Mouse (Mus musculus): ENCODE data around the gene Epc2. TPM values are rescaled to one million over a fixed set of nuclear protein-coding genes. Genes with fewer than 3 reads are reported as not detected.

Epc2 gene
- polyA plus RNA-seq, 1 experiment from 2014 or later, result 15.0 TPM

DNA sequence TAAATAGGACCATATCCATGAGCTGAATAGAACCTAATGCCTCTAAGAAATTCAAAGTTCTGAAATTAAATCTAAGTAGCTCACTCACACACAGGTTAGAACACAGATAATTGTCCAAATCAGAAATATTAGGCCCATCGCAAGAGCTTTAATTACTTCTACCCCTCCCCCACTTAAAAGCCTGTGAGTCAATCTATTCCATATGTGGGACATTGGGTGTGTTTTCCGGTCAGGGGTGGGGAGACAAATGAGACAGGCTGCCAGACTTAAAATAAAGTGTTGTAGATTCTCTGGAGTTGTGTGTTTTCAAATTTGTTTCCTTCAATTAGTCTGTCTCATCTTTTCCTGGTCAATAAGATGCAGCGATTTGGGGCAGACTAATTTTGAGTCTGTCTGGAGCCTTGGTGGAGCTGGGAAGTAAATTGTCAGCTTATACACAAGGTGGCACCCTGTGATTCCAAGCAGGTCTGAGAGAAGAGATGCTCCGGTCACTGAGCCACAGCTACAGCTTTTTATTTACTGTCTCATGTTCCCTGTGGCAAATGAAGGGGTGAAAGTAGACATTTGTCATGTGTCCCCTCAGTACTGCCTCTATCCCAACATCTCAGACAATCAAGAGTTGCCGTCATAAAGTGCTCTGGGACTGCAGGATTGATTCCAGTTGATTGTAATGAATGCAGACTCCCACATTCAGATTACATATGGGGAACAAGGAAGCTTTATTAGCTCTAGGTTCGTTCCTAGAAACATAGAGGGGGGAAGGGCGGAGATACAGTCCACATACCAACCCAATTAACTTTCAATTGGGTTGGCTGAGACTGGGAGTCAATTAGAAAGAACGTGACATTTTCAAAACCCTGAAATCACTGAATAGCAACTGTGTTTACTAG, 3.5 kb upstream of the Epc2 start:
- ATAC-seq (ENCODE audit: low FRiP score), result no peak
- Histone ChIP-seq H3K36me3 (replicated peaks) (no peaks in the 10 kb centered on the region), H3K27ac (no peak overlapping the region), H3K9ac (no peak overlapping the region), H3K4me1 (peaks cover 13% of the 10 kb centered on the region; the same call in 1 of the 2 replicates), H3K4me3 (replicated peaks) (no peak overlapping the region), H3K27me3 (no peaks in the 10 kb centered on the region), H3K4me2 (0 out of 2 replicates have a peak overlapping the region, but pooled peaks have one; percentile 17), H3K9me3 (no peaks in the 10 kb centered on the region)
- 36% methylated on average over 8 of the region's 8 CpGs for WGBS

DNA sequence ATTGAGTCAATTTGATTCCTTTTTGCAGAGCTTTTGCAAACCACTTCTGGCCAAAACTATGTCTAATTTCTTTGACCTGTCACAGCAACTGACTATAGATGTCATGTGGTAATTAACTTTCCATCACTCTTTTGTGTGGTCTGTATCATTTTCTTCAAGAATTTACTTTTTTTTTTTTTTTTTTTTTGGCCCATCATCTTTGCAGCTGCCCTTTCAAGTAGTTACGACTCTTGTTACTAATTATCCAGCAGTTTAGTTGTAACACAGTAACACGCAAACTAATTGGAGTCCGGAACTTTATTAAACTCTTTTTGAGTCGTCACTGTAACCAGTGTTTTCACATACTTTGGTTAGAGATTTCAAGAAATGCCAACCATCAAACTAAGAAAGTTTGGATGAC, 819 bp upstream of the Epc2 start:
- Histone ChIP-seq H3K4me2 (peak overlapping the region; percentile 80), H3K4me1 (peaks cover 19% of the 10 kb centered on the region), H3K36me3 (replicated peaks) (no peaks in the 10 kb centered on the region), H3K27me3 (no peaks in the 10 kb centered on the region), H3K4me3 (replicated peaks) (peak overlapping the region; percentile 92), H3K9ac (peak overlapping the region; percentile 95), H3K9me3 (no peaks in the 10 kb centered on the region), H3K27ac (peak overlapping the region; percentile 100)
- no peak for ATAC-seq (ENCODE audit: low FRiP score)
- WGBS, result 3% methylated on average over 4 of the region's 4 CpGs

DNA sequence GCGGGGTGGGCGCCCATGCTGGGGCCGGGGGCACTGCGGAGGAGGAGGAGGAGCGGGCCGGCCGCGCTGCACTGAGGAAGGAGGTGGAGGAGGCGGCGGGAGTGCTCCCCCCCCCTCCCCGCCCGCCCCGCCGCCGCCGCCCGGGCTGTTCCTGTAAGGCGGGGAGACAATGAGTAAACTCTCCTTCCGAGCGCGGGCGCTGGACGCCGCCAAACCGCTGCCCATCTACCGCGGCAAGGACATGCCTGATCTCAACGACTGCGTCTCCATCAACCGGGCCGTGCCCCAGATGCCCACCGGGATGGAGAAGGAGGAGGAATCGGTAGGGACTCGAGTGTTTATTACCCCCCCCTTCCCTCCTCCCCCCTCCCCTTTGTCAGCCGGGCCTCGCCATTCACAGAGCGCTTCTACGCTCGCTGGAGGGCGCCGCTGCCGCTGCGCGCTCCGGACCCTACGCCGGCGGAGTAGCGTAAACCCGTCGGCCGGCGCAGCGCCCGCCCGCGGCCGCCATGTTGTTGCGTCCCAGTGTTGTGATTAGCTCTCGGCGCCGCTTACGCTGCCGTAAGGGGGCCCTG, 438 bp downstream of the Epc2 start:
- peak; percentile 93 for ATAC-seq (ENCODE audit: low FRiP score)
- H3K4me2 ChIP-seq, result peak overlapping the region; percentile 74
- H3K36me3 ChIP-seq (replicated peaks), result no peaks in the 10 kb centered on the region
- WGBS, result 0% methylated on average over 32 of the region's 64 CpGs
- H3K27ac ChIP-seq, result peak overlapping the region; percentile 100
- H3K9me3 ChIP-seq, result no peaks in the 10 kb centered on the region
- H3K27me3 ChIP-seq, result no peaks in the 10 kb centered on the region
- peak overlapping the region; percentile 95 for H3K9ac ChIP-seq
- H3K4me3 ChIP-seq (replicated peaks), result peak overlapping the region; percentile 92
- H3K4me1 ChIP-seq, result peaks cover 22% of the 10 kb centered on the region

DNA sequence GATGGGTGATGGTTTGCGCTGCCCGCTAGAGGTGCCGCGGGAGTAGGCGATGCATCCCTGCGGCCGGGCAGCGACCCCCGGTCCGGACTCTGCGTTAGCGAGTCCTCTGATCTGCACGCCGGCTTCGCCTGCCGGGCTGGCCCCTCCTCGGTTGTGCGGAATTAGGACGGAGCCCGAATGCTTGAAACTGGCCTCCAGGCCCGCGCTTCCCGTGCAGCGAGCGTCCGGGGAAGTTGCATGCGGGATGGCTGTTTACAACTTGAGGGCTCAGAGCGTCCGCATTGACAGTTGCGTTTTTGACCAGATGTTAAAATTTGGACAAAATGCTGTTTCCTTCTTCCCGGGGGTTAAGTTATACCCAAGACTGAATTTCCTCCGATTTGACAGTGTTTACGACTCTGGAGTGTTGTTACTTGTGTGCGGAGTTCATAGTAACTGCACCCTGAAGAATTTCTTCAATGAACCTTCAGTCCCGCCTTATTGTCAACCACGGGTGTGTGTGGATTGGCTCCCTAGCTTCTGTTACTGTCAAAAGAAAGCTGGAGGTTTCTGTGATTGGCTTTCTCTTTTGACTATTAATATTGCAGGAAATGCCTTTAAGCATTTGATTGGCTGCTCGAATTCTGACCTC, 1.3 kb downstream of the Epc2 start:
- H3K4me1 ChIP-seq, result peaks cover 21% of the 10 kb centered on the region
- H3K4me2 ChIP-seq, result peak overlapping the region; percentile 74
- H3K36me3 ChIP-seq (replicated peaks), result no peaks in the 10 kb centered on the region
- H3K27me3 ChIP-seq, result no peaks in the 10 kb centered on the region
- H3K9ac ChIP-seq, result peak overlapping the region; percentile 95
- ATAC-seq (ENCODE audit: low FRiP score), result peak; percentile 40
- under 1% methylated on average over 37 of the region's 37 CpGs for WGBS
- H3K9me3 ChIP-seq, result no peaks in the 10 kb centered on the region
- peak overlapping the region; percentile 100 for H3K27ac ChIP-seq
- peak overlapping the region; percentile 92 for H3K4me3 ChIP-seq (replicated peaks)

DNA sequence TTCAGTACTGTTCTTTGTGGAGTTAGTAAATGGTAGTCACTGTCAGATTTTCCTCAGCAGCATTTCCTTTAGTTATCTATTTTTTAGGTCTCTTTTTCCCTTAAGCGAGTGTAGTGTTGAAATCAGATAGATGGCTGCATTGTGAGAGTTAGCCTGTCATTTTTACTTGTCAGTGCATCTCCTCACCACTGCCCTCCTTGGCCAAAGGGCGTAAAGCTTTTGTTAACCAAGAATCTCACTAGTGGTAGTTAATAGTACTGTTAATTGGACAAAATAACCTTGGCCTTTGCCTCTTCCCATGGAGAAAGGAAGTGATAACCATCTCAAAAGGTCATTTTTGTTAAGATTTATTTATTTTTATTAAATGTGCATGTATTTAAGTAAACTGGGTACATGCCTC, 6.5 kb downstream of the Epc2 start:
- H3K36me3 ChIP-seq (replicated peaks), result peaks cover 3% of the 10 kb centered on the region; the same call in 1 of the 2 replicates
- 85% methylated on average over 2 of the region's 2 CpGs for WGBS
- H3K4me3 ChIP-seq (replicated peaks), result no peak overlapping the region
- no peak overlapping the region for H3K4me2 ChIP-seq
- no peaks in the 10 kb centered on the region for H3K27me3 ChIP-seq
- no peak overlapping the region for H3K27ac ChIP-seq
- H3K4me1 ChIP-seq, result peaks cover 9% of the 10 kb centered on the region
- no peak for ATAC-seq (ENCODE audit: low FRiP score)
- H3K9me3 ChIP-seq, result 0 out of 2 replicates have a peak, but pooled peaks cover 11% of the 10 kb centered on the region
- no peak overlapping the region for H3K9ac ChIP-seq

DNA sequence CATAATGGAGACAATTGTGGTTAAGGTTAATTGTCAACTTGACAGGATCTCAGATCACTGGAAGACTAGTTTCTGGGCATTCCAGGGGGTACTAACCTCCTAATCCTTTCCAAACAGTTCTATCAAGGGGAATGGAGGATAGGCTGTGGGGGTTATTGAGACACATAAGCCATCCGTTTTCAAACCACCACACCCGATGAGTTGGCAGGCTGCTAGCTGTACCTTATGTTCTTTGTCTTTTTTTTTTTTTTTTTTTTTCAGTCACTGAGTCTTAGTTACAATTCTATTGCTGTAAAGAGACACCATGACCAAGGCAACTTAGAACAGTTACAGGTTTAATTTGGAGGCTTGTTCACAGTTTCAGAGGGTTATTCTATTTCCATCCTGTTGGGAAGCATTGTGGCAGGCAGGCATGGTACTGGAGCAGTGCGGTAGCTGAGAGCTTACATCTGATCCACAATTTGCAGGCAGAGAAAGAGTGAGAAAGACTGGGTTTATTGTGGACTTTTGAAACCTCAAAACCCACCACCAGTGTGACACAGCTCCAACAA, 14.5 kb downstream of the Epc2 start:
- no peak overlapping the region for H3K4me2 ChIP-seq
- no peak for ATAC-seq (ENCODE audit: low FRiP score)
- no peak overlapping the region for H3K27ac ChIP-seq

DNA sequence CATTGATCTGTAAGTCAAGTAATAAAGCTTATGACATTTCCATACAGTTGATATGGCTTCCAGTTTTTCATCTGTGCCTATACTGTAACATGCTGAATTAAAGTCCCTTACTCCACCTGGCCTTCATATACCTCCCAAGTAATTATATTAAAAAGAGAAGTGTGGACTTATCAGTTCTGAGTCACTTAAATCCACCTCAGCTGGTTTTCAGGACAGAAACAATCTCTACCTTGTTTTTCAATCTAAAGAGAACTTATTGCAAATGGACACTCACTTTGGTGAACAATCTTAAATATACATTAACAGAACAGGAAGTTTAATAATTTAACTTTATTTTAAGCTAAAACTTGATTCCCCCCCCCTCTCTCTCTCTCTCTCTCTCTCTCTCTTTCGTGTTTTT, 15.8 kb downstream of the Epc2 start:
- H3K27ac ChIP-seq, result no peak overlapping the region
- 83% methylated on average over 1 of the region's 1 CpGs for WGBS
- no peak overlapping the region for H3K4me3 ChIP-seq (replicated peaks)
- no peak overlapping the region for H3K4me2 ChIP-seq
- ATAC-seq (ENCODE audit: low FRiP score), result no peak
- no peak overlapping the region for H3K9ac ChIP-seq
- peaks cover 3% of the 10 kb centered on the region; the same call in 1 of the 2 replicates for H3K36me3 ChIP-seq (replicated peaks)
- H3K4me1 ChIP-seq, result no peaks in the 10 kb centered on the region
- H3K9me3 ChIP-seq, result peaks cover 6% of the 10 kb centered on the region; the same call in 1 of the 2 replicates
- H3K27me3 ChIP-seq, result no peaks in the 10 kb centered on the region

More for the DNA sequence above, 14.5 kb downstream of the Epc2 start:
- Histone ChIP-seq H3K9me3 (peaks cover 14% of the 10 kb centered on the region; the same call in 1 of the 2 replicates), H3K36me3 (replicated peaks) (peaks cover 3% of the 10 kb centered on the region; the same call in 1 of the 2 replicates), H3K4me1 (no peaks in the 10 kb centered on the region), H3K4me3 (replicated peaks) (no peak overlapping the region), H3K9ac (no peak overlapping the region), H3K27me3 (no peaks in the 10 kb centered on the region)
- 90% methylated on average over 3 of the region's 3 CpGs for WGBS

DNA sequence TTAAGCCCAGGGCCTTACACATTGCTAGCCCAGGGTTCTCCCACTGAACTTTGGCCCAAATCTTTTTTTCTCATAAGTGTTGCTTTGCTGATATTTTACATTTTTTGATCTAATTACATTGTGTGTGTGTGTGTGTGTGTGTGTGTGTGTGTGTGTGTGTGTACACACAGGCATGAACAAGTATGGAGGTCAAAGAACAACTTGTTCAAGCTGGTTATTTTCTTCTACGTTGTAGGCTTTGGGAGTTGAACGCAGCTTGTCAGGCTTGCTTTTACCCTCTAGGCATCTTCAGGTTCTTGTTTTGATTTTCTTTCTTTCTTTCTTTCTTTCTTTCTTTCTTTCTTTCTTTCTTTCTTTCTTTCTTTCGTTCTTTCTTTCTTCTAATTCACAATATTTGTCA, 19.9 kb downstream of the Epc2 start:
- Histone ChIP-seq H3K9me3 (no peaks in the 10 kb centered on the region), H3K36me3 (replicated peaks) (no peaks in the 10 kb centered on the region), H3K27me3 (no peaks in the 10 kb centered on the region), H3K9ac (no peak overlapping the region), H3K4me2 (no peak overlapping the region), H3K4me3 (replicated peaks) (no peak overlapping the region), H3K4me1 (no peaks in the 10 kb centered on the region), H3K27ac (no peak overlapping the region)
- 87% methylated on average over 3 of the region's 3 CpGs for WGBS
- ATAC-seq (ENCODE audit: low FRiP score), result no peak

DNA sequence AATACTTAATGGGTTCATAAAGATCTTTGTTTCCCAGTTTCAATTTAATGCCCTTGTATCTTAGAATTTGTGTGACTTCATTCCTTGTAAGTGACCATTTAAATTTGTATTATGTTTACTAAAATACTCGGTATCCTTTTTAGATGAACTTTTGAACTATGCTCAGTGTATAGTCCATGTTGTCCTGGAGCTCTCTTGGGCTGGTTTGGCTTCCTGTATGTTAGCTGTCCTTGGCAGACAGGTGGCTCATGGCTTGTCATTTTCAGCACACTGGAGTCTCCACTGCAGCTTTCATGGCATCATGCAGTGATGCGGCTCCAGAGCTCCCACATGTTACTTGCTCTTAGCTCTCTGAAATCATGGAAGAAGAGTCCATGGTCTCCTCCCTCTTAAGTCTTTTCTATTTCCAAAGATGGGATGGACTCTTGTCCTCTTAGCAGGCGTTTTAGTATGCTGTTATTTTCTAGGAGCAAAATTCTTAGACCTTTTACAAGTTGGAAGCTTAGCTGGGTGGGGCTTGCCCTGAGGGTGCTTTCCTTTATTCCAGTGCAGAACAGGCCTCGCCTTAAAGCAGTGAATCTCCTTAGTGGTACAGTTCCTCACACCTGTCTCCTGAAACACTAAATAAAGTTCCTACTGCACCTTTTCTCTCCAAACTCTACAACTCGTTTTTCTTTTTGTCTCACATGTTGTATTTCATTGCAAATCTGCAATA, 20.5 kb downstream of the Epc2 start:
- Histone ChIP-seq H3K27ac (no peak overlapping the region), H3K9ac (no peak overlapping the region), H3K9me3 (no peaks in the 10 kb centered on the region), H3K4me3 (replicated peaks) (no peak overlapping the region), H3K27me3 (no peaks in the 10 kb centered on the region), H3K4me1 (no peaks in the 10 kb centered on the region), H3K4me2 (no peak overlapping the region), H3K36me3 (replicated peaks) (no peaks in the 10 kb centered on the region)
- ATAC-seq (ENCODE audit: low FRiP score), result no peak
- 81% methylated on average over 5 of the region's 5 CpGs for WGBS

DNA sequence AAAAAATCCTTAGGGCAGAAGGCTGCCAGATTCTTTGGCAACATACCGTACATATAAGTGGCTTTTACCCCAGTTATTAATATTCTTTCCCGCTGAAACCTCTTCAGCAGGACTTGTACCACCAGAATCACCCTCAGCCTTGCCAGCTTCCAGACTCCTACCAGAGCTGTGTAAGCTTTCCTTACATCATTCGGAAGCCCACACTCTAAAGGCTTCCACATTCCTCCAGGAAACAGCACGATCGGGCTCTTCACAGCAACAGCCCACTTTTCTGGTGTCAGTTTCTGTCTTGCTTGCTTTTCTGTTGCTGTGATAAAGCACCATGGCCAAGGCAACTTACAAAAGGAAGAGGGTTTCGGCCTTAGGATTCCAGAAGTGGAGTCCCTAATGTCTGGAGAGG, 21.2 kb downstream of the Epc2 start:
- H3K4me1 ChIP-seq, result no peaks in the 10 kb centered on the region
- no peaks in the 10 kb centered on the region for H3K27me3 ChIP-seq
- H3K36me3 ChIP-seq (replicated peaks), result no peaks in the 10 kb centered on the region
- no peak overlapping the region for H3K9ac ChIP-seq
- H3K4me2 ChIP-seq, result no peak overlapping the region
- H3K4me3 ChIP-seq (replicated peaks), result no peak overlapping the region
- ATAC-seq (ENCODE audit: low FRiP score), result no peak
- no peak overlapping the region for H3K27ac ChIP-seq
- H3K9me3 ChIP-seq, result no peaks in the 10 kb centered on the region
- 95% methylated on average over 6 of the region's 6 CpGs for WGBS

DNA sequence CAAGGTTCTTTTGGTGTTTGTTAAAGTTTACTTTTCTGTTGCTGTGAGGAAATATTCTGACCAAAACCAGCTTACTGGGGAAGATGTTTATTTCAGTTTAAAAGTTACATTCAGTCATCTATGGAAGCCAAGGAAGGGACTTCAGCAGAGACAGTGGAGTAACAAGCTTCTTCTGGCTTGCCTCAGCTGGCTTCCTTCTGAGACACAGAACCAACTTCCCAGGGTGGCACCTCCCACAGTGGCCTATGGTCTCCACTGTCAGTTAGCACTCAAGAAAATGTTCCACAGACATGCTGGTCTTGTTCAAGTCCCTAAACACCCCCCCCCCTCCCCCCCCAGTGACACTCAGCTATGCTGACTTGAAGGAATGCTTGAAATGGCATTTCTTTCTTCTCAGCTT, 30.9 kb downstream of the Epc2 start:
- Histone ChIP-seq H3K4me3 (replicated peaks) (no peak overlapping the region), H3K9me3 (no peaks in the 10 kb centered on the region), H3K4me2 (no peak overlapping the region), H3K36me3 (replicated peaks) (peaks cover 3% of the 10 kb centered on the region; the same call in 1 of the 2 replicates), H3K4me1 (no peaks in the 10 kb centered on the region), H3K9ac (no peak overlapping the region), H3K27ac (no peak overlapping the region), H3K27me3 (no peaks in the 10 kb centered on the region)
- no peak for ATAC-seq (ENCODE audit: low FRiP score)

DNA sequence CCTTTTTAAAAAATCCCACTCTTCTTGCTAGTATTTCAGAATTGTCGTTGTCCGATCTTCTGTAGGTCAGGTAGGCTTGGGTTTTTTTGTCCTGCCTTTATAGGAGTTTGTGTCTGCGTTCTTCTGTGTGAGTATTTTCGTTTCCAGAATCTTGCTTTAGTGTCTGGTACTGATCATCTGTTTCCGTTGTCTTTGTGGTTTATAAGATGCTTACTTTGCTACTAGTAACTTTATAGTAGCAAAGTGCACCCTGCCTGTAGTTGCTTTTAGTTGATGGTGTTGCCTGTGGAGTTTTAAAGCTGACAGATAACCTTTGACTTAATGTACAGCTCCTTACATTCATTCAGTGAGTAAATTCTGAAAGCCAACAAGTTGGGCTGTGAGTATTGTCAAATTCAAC, 32.1 kb downstream of the Epc2 start:
- H3K4me2 ChIP-seq, result no peak overlapping the region
- H3K36me3 ChIP-seq (replicated peaks), result peaks cover 3% of the 10 kb centered on the region; the same call in 1 of the 2 replicates
- no peak for ATAC-seq (ENCODE audit: low FRiP score)
- no peak overlapping the region for H3K27ac ChIP-seq
- no peak overlapping the region for H3K4me3 ChIP-seq (replicated peaks)
- H3K9ac ChIP-seq, result no peak overlapping the region
- 97% methylated on average over 5 of the region's 5 CpGs for WGBS
- H3K4me1 ChIP-seq, result no peaks in the 10 kb centered on the region
- no peaks in the 10 kb centered on the region for H3K9me3 ChIP-seq
- no peaks in the 10 kb centered on the region for H3K27me3 ChIP-seq
